ENCODE assay signal across 12 mouse cellular contexts in genomic region chr7:66967206-66967919, GRCm38 (mm10).
DNase-seq lines count a peak whose midpoint lies in the region; ATAC-seq and TF ChIP-seq lines count a peak whose summit lies in the region.
"Had no signal": no experiment of that assay in that cellular context is flagged by ENCODE, and none has a peak within 500 bp of the region (broad histone marks: within the 10 kb centered on the region; RNA-seq: fewer than 3 reads in every experiment).

No protein-coding gene starts in this region.

- no peaks in the 10 kb centered on the region for H3K36me3 ChIP-seq in heart, embryonic 11.5 days (ENCODE audit: control insufficient read depth, insufficient read depth, low read length)
- H3K36me3 ChIP-seq in stomach, embryonic 14.5 days (ENCODE audit: control insufficient read depth, insufficient read depth, low read length) = no peaks in the 10 kb centered on the region
- H3K36me3 ChIP-seq in stomach, postnatal 0 days (ENCODE audit: control insufficient read depth, insufficient read depth, low read length) = no peaks in the 10 kb centered on the region
- H3K36me3 ChIP-seq in limb, embryonic 14.5 days (ENCODE audit: control insufficient read depth, insufficient read depth, low read length) = no peaks in the 10 kb centered on the region
- no peaks in the 10 kb centered on the region for H3K36me3 ChIP-seq in stomach, embryonic 16.5 days (ENCODE audit: control insufficient read depth, insufficient read depth, low read length)

- H3K4me1 ChIP-seq in heart, embryonic 11.5 days (ENCODE audit: control insufficient read depth, insufficient read depth, low read length) = peaks cover 16% of the 10 kb centered on the region
- peaks cover 6% of the 10 kb centered on the region for H3K4me1 ChIP-seq in stomach, embryonic 14.5 days (ENCODE audit: control insufficient read depth, insufficient read depth, low read length)
- 0 out of 2 replicates have a peak, but pooled peaks cover 3% of the 10 kb centered on the region for H3K4me1 ChIP-seq in stomach, postnatal 0 days (replicated peaks; ENCODE audit: control insufficient read depth, insufficient read depth)
- peaks cover 47% of the 10 kb centered on the region for H3K4me1 ChIP-seq in limb, embryonic 14.5 days (ENCODE audit: control insufficient read depth, insufficient read depth, low read length)
- H3K4me1 ChIP-seq in stomach, embryonic 16.5 days (ENCODE audit: control insufficient read depth, insufficient read depth, low read length) = peaks cover 14% of the 10 kb centered on the region

- H3K27me3 ChIP-seq in heart, embryonic 11.5 days (ENCODE audit: control insufficient read depth, insufficient read depth, low read length) = no peaks in the 10 kb centered on the region
- no peaks in the 10 kb centered on the region for H3K27me3 ChIP-seq in stomach, embryonic 14.5 days (ENCODE audit: control insufficient read depth, insufficient read depth, low read length)
- H3K27me3 ChIP-seq in stomach, postnatal 0 days (ENCODE audit: control insufficient read depth, insufficient read depth, low read length) = no peaks in the 10 kb centered on the region
- H3K27me3 ChIP-seq in limb, embryonic 14.5 days (ENCODE audit: control insufficient read depth, insufficient read depth, low read length) = no peaks in the 10 kb centered on the region
- no peaks in the 10 kb centered on the region for H3K27me3 ChIP-seq in stomach, embryonic 16.5 days (ENCODE audit: control insufficient read depth, insufficient read depth, low read length)

- H3K4me3 ChIP-seq in heart, embryonic 11.5 days (ENCODE audit: low read depth, low read length) = no peak overlapping the region
- H3K4me3 ChIP-seq in stomach, embryonic 14.5 days (ENCODE audit: low read depth, low read length) = no peak overlapping the region
- H3K4me3 ChIP-seq in stomach, postnatal 0 days (ENCODE audit: low read depth, low read length) = no peak overlapping the region
- H3K4me3 ChIP-seq in limb, embryonic 14.5 days (replicated peaks; ENCODE audit: low read length) = no peak overlapping the region
- no peak overlapping the region for H3K4me3 ChIP-seq in stomach, embryonic 16.5 days (replicated peaks; ENCODE audit: low read length)
- H3K4me3 ChIP-seq: left cerebral cortex, adult 2 months had no signal

- no peak for TF ChIP-seq POLR2A in limb, embryonic 14.5 days (IDR thresholded peaks at IDR 0.05; ENCODE audit: borderline replicate concordance, extremely low read depth, insufficient read depth, insufficient read length)

- no peak for DNase-seq in heart, adult 9 months (ENCODE audit: low spot score in 2 of 2)
- no peak for DNase-seq in stomach, postnatal 0 days (ENCODE audit: low spot score)
- DNase-seq in limb, embryonic 14.5 days (ENCODE audit: low spot score) = no peak
- DNase-seq in ovary, postnatal 14 days (ENCODE audit: low spot score) = no peak
- no peak for DNase-seq in layer of hippocampus, adult 9-10 months (ENCODE audit: low spot score)
- DNase-seq: kidney, adult 18-20 months; lung, postnatal 4 days; thymus, adult 18-20 months had no signal

- H3K9me3 ChIP-seq in heart, embryonic 11.5 days (replicated peaks; ENCODE audit: control insufficient read depth, low read length) = no peaks in the 10 kb centered on the region
- no peaks in the 10 kb centered on the region for H3K9me3 ChIP-seq in stomach, embryonic 14.5 days (ENCODE audit: control insufficient read depth, low read depth, low read length)
- H3K9me3 ChIP-seq in stomach, postnatal 0 days (ENCODE audit: control insufficient read depth, low read length) = no peaks in the 10 kb centered on the region
- H3K9me3 ChIP-seq in limb, embryonic 14.5 days (ENCODE audit: control insufficient read depth, low read length) = no peaks in the 10 kb centered on the region
- no peaks in the 10 kb centered on the region for H3K9me3 ChIP-seq in stomach, embryonic 16.5 days (replicated peaks; ENCODE audit: control insufficient read depth, low read length)

- no peak overlapping the region for H3K4me2 ChIP-seq in heart, embryonic 11.5 days
- no peak overlapping the region for H3K4me2 ChIP-seq in stomach, embryonic 14.5 days (replicated peaks; ENCODE audit: low read depth, low read length)
- no peak overlapping the region for H3K4me2 ChIP-seq in stomach, postnatal 0 days (replicated peaks; ENCODE audit: low read depth)
- no peak overlapping the region for H3K4me2 ChIP-seq in limb, embryonic 14.5 days (replicated peaks; ENCODE audit: low read depth, low read length, severe bottlenecking)
- H3K4me2 ChIP-seq in stomach, embryonic 16.5 days (ENCODE audit: low read depth, low read length) = no peak overlapping the region

- ATAC-seq in heart, embryonic 11.5 days (replicated peaks; ENCODE audit: insufficient number of reproducible peaks, low FRiP score, low TSS enrichment) = 0 out of 2 replicates have a peak, but pooled peaks have one; percentile 24
- ATAC-seq in stomach, embryonic 14.5 days (ENCODE audit: insufficient number of reproducible peaks, insufficient read depth, low FRiP score, low read depth) = no peak
- ATAC-seq in stomach, postnatal 0 days (ENCODE audit: low FRiP score, low TSS enrichment) = no peak
- ATAC-seq in limb, embryonic 14.5 days (ENCODE audit: low FRiP score, low read depth) = no peak
- peak; percentile 15; the same call in 1 of the 2 replicates for ATAC-seq in stomach, embryonic 16.5 days (ENCODE audit: insufficient read depth, low FRiP score)

- no peak overlapping the region for H3K9ac ChIP-seq in heart, embryonic 11.5 days (ENCODE audit: low read depth, low read length)
- H3K9ac ChIP-seq in stomach, embryonic 14.5 days (replicated peaks; ENCODE audit: low read depth, low read length) = no peak overlapping the region
- H3K9ac ChIP-seq in stomach, postnatal 0 days (ENCODE audit: low read length) = no peak overlapping the region
- H3K9ac ChIP-seq in limb, embryonic 14.5 days (ENCODE audit: low read depth, low read length, severe bottlenecking) = no peak overlapping the region
- H3K9ac ChIP-seq in stomach, embryonic 16.5 days (ENCODE audit: low read length) = no peak overlapping the region

- 54% methylated on average over 8 of the region's 8 CpGs for WGBS in heart, embryonic 11.5 days (ENCODE audit: insufficient replicate concordance)
- 64% methylated on average over 8 of the region's 8 CpGs for WGBS in stomach, embryonic 14.5 days
- 72% methylated on average over 8 of the region's 8 CpGs for WGBS in stomach, postnatal 0 days
- 51% methylated on average over 8 of the region's 8 CpGs for WGBS in limb, embryonic 14.5 days
- 69% methylated on average over 8 of the region's 8 CpGs for WGBS in stomach, embryonic 16.5 days

- no peak for TF ChIP-seq EP300 in stomach, postnatal 0 days (optimal IDR thresholded peaks at IDR 0.05)

- no peak overlapping the region; the same call in 1 of the 2 replicates for H3K27ac ChIP-seq in heart, embryonic 11.5 days (ENCODE audit: low read depth, low read length)
- H3K27ac ChIP-seq in stomach, embryonic 14.5 days (ENCODE audit: low read length) = peak overlapping the region; percentile 68; the same call in 1 of the 2 replicates
- H3K27ac ChIP-seq in stomach, postnatal 0 days (replicated peaks) = no peak overlapping the region
- peak overlapping the region; percentile 30; the same call in 1 of the 2 replicates for H3K27ac ChIP-seq in limb, embryonic 14.5 days (replicated peaks; ENCODE audit: low read depth, low read length)
- H3K27ac ChIP-seq in stomach, embryonic 16.5 days (ENCODE audit: low read length) = peak overlapping the region; percentile 70
- H3K27ac ChIP-seq: left cerebral cortex, adult 2 months had no signal

- no peak for TF ChIP-seq CTCF in stomach, postnatal 0 days (IDR thresholded peaks at IDR 0.05; ENCODE audit: low read depth)

Comparison
In these comparisons a context has a peak if more than half of its experiments do, and no peak if none do; other contexts are left out.
1. ATAC-seq: peak in heart, embryonic 11.5 days (single experiment) and stomach, embryonic 16.5 days (single experiment); none in stomach, embryonic 14.5 days (single experiment), stomach, postnatal 0 days (single experiment) and limb, embryonic 14.5 days (single experiment).
2. H3K27ac ChIP-seq: peak in stomach, embryonic 14.5 days (single experiment), limb, embryonic 14.5 days (single experiment) and stomach, embryonic 16.5 days (single experiment); none in heart, embryonic 11.5 days (single experiment) and stomach, postnatal 0 days (single experiment).